Mouse (Mus musculus): ENCODE data around the gene Ifna15.
A peak's percentile ranks its signal among the peaks of the same experiment; 100 is the strongest.
"Not testable (repeated sequence)": the region's sequence is repeated elsewhere in the genome, so short reads cannot be mapped to it uniquely, and the experiment has no call there.

Gene Ifna15

DNA sequence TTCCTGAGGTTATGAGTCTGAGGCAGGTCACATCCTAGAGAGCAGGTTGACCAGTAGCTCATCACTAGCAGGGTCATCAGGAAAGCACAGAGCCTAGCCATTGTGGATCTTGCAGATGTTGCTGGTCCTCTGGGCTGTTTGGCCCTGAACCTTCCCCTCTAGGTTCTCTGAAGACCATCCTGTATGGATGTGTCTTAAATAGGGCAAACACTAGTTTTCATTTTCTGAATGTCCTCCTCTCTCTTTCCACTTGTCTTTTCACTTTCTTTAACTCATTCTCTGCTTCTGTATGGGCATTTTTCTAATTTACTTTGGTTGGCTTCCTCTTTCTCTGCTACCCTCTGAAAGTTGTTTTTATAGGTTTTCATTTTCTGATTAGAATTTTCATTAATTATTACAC, at the start of gene Ifna15:
Gene Ifna15, minus strand, starts transcription at position 101 of the 400 bp plus-strand sequence.
- DNase-seq = not testable (repeated sequence)

DNA sequence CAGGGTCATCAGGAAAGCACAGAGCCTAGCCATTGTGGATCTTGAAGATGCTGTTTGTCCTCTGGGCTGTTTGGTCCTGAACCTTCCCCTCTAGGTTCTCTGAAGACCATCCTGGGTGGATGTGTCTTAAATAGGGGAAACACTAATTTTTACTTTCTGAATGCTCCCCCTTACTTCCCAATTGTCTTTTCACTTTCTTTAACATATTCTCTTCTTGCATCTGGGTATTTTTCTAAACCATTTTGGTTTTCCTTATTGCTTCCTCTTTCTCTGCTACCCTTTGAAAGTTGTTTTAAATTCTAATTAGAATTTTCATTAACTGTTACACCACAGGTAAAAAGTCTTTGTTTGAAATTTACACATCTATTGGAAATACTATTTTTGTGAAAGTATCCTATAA, 45.2 kb upstream of the Ifna15 start, which contains the start of gene Ifna12:
Gene Ifna12, minus strand, starts transcription at position 101 of the 400 bp plus-strand sequence.
- DNase-seq = no peak

DNA sequence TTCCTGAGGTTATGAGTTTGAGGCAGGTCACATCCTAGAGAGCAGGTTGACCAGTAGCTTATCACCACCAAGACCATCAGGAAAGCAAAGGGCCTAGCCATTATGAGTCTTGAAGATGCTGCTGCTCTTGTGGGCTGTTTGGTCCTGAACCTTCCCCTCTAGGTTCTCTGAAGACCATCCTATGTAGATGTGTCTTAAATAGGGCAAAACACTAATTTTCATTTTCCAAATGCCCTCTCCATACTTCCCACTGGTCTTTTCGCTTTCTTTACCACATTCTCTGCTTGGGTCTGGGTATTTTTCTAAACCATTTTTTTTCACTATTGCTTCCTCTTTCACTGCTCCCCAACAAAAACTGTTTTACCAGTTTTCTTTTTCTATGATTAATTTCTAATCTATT, 34.2 kb upstream of the Ifna15 start, which contains the start of gene Ifna9:
Gene Ifna9, minus strand, starts transcription at position 101 of the 400 bp plus-strand sequence.
- DNase-seq = no peak

DNA sequence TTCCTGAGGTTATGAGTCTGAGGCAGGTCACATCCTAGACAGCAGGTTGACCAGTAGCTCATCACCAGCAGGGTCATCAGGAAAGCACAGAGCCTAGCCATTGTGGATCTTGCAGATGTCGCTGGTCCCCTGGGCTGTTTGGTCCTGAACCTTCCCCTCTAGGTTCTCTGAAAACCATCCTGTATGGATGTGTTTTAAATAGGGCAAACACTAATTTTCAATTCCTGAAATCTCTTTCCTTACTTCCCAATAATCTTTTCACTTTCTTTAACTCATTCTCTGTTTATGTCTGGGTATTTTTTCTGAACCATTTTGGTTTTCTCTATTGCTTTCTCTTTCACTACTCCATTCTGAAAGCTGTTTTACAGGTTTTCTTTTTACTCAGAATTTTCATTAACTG, 13.7 kb upstream of the Ifna15 start, which contains the start of gene Ifna14:
Gene Ifna14, minus strand, starts transcription at position 101 of the 400 bp plus-strand sequence.
- DNase-seq = no peak

DNA sequence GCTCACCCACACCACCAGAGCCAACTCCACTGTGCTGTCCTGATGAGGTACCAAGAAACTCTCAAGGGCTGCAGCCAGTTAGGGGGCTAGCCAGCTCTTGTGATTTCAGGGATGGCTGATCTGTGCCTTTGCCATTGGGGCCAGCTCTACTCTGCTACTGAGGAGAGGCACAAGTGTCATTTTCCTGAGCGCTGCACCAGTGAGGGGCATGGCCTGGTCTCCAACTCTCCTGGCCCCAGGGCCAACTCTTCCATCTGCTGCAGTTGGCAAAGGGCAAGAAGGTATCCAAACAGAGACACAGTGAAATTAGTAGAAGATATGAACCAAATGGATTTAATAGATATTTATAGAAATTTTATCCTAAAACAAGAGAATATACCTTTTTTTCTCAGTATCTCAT, 3.7 kb upstream of the Ifna15 start:
- DNase-seq = no peak

DNA sequence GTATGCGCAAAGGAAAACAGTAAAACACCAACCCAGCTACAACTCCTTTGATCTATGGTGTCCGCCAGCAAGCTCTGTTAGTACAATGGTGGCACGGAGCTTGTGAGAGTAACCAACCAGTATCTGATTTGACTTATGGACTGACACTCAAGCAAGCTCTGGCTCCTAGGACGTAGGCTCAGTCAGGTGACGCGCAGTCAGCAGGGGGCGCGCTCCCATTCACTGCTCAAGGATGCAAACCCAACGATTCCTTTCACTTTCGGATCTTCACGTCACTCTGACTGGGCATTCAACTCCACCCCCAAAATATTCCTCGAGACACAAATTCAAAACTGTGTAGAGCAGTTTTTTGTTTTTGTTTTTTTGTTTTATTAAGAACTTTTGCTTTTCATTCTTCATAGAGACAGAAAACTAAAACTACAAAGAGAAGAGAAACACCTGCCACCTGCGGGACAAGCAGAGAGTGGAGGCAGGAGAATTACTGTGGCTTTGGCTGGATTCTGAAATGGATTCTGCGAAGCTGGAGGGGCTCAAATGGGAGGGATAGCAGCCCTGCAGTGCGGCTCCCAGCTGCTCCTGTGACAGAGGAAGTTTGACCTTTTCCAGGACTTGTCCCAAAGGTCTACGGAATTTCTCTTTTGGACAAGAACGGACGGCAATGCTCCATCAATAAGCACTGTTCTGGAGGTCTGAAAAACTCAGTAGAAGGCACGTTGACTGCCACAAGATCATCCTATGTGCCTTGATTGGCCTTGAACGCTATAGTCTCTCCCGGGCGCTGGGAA, 7.7 kb downstream of the Ifna15 start:
- DNase-seq = peak; percentile 88

DNA sequence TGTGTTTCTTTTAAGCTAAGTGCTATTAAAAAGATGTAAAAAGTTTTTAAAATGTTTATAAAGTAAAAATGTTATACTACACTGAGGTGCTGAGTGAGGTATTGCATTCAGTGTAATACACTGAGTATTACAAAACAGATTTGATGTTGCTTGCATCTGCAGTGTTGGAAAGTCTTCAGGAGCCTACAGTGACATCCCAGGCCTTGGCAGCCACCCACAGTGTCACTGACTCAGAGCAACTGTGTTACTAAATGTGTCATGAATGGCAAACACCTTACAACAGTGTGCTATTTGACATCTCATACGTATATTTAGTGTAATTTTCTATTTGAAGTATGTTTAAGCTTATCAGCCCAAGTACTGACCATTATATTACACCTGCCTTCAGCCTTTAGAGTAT, 10.1 kb downstream of the Ifna15 start:
- no peak for DNase-seq

DNA sequence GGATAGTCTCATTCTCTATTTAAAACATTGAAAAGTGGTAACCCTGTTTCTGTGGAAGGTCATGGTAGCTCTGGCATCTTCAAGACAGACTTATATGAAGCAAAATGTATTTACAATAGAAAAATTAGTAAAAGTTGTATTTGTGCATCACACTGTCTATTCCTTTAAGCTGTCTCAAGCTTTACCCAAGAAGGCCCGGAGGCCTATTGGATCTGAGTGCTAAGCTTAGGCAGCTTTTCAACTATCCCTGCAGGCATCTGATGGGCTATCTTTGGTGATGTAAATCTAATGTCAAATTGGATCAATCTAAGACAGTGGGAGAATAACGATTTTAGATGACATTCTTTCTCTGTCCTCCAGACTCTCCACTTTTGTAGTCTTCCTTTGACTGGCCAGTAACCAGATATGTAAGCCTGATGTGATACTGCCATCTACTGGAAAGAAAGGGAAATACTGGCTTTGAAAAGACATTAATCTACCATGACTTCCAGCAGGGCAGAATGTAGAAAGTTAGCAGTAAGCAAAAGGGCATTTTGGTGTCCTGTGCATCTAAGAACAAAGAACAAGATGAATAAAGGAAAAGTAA, 14.3 kb downstream of the Ifna15 start:
- DNase-seq = no peak

DNA sequence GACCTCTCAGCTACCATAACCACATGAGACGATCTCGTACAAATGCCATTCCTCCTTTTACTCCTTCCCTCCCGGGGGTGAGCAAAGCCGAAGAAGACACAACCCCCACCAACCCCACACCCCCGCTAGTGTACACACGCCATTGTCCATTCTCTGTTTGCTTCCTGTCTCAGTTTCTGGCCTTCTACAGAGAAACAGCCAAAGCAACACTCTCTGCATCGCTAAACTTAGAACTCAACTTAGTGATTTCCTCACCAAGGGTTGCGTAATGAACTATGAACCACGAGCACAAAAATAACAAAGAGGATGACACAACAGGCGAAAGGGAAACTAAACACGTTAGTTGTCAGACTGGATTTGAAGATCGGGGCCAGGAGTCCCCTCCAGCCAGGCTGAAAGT, 20.7 kb downstream of the Ifna15 start:
- DNase-seq = no peak

DNA sequence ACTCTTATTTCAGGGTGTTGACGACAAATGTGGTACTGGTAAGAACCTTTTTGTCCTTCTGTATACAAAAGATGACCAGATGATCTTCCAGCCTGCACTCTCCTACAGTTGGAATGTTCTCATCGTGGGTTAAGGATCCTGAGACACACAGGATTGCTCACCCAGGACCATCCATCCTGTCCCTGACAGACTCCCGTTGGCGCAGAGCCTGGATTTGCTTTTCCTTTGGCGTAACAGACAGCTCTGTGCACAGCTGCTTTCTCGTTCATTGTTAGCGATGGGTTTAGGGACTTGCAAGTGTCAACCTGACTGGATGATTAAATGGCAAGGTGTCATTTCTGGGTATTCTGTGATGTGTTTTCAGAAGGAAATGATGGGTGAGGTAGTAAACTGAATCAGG, 21.4 kb downstream of the Ifna15 start:
- DNase-seq = peak; percentile 55

DNA sequence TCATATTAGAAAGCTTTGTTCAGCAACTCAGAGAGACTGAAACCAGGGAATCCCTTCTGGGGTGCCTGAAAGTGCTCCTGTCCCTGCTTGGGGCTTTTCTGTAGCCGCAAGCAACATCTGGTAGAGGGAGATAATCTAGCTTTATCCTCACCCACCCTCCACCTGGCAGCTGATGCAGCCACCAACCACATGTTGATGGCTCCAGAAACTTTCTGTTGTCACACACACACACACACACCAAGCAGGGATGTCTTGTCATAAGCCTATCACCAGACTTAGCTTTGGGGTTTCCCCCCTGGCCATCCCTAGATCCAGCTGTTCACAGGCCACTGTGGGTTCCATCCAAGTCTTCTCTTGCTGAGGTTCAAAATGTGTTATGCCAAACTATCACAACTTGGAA, 22.3 kb downstream of the Ifna15 start:
- no peak for DNase-seq

DNA sequence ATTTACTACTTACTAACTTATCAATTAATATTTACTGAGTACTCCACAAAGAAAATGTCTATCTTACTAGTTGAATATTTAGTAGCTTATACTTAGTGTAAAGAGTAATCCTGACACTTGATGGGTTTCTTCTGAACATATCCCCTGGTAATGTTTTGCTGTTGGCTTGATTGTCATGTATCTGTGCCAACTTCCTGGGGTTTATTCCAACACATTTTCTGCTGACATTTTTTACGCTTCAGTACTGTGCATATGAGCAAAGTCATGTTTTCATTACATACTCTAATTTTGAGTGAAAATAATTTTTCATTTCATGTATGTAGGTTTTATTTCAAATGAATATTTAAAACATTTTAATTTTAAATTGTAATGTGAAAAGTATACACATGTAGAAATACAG, 23.1 kb downstream of the Ifna15 start:
- DNase-seq = no peak

DNA sequence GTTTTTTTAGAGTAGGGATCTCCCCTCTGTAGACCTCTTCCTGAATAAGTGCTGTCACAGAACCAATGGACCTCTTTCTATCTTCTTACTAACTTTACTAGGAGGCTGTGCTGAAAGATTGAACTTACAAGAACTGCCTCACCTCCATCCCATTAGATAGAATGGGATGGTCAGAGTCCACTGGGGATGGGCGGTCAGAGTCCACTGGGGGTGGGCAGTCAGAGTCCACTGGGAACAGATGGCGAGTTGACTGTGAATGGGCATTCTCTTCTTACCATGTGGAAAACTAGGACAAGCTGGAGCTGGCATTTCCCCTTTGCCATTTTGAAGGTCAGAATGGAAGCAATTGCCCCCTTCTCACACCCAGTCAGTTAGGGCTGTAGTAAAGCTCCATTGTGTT, 24.5 kb downstream of the Ifna15 start:
- DNase-seq = no peak

DNA sequence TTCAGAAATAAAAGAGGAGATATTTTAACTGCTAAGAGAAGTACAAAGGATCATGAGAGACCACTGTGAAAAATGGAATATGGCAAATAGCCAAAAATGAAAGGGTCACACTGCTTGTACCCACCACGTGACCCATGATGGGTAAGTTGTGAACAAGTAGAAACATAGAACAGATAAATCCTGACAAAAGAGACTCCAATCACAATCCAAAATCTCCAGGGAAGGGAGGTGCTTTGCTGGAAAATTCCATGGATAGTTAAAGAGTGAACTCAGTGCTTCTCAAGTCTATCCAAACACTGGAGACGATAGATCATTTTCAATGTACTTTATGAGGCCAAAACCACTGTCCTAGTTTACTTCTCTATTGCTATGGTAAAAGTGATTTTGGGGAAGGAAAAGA, 27.2 kb downstream of the Ifna15 start:
- no peak for DNase-seq

DNA sequence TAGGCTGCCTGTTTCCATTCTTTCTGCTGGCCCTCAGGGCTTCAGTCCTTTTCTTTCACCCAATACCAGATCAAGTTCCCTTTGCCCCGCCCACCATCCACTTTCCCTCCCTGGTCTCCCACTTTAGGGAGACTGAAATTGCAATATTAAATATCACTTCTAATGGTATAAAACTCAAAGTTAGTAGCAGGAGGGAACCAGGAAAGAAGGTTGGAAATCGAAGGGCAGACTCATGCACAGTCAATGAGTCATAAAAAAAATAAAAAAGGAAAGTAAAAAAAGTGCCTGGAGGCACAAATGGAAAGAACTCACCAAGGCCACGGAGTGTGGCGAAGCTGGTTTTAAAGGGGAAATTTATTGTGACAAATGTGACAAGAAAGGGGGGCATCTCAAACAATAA, 27.8 kb downstream of the Ifna15 start:
- DNase-seq = no peak

DNA sequence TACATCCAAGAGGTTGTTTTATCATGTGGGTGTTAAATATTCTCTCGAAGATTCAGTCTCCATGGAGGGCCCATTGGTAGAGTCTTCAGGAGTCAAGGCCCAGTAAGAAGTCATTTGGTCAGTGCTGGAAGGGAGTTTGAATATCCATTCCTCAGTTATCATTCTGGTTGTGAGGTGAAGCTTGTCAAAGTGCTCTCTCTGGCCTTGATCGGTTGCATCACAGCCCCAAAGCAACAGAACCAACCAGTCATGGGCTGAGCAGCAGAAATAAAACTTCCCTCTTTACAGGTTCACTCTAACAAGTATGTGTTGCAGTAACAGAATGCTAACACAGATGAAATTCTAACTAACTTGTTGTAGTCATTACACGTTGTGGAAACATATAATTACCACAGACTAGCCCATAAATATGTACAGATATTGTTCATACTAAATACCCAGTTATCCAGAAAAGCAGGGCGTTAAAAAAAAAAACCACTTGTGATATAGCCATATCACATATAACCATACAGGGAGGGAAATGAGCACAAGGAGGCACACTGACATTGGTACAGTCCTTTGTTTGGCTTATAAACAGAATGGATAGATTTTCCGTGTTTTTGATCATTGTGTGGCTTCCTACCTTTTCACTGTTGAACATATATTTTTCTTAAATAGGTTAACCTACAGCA, 31.5 kb downstream of the Ifna15 start:
- DNase-seq = no peak

DNA sequence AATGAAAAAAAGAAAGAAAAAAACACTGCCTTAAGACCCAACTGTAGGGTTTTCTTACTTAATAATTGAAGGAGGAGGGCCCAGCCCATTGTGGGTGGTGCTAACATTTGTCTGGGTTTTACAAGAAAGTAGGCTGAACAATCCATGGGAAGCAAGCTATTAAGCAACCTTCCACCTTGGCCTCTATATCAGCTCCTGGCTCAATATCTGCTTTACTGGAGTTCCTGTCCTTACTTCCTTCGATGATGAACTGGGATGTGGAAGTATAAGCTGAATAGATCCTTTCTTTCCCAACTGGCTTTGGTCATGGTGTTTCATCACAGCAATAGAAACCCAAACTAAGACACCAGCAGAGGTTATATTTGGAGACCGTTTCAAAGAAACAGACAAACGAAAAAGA, 32.7 kb downstream of the Ifna15 start:
- no peak for DNase-seq

DNA sequence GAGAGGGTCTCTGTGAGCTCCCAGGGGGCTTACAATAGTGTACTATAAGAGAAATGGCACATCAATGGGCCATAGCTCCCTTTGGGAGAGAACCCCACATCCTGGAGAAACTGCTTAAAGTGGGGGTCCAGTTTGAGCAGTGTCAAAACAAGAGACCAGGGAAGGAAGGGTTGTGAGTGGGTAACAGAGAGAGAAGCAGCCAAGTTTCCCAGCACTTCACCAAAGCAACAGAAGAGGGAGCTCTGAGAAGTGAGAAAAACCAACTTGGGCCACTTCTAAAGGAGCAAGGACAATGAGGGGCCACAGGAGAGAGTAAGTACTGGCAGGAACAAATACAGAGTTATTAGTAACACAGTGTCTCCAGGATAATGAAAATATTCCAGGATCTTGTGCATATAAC, 34.8 kb downstream of the Ifna15 start:
- peak; percentile 42 for DNase-seq

DNA sequence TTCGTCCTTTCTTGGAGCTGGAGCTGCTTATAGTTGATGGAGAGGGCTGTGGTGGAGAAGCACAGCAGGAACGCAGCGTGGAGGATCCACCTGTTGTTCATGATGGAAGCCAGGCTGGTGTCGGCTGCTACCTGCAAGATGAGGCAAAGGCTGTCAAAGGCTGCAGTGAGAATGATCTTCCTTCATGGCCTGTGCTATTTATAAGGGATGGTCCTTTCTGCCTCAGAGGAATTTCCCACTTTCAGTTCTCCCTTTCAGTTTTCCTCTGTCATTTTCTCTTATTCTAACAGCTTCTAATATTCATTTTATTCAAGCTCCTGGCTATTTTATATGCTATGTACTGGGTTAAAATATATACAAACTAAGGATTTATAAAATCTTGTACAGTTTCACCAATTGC, 35.4 kb downstream of the Ifna15 start, which contains the start of gene Ifnb1:
Gene Ifnb1, minus strand, starts transcription at position 101 of the 400 bp plus-strand sequence.
- no peak for DNase-seq

DNA sequence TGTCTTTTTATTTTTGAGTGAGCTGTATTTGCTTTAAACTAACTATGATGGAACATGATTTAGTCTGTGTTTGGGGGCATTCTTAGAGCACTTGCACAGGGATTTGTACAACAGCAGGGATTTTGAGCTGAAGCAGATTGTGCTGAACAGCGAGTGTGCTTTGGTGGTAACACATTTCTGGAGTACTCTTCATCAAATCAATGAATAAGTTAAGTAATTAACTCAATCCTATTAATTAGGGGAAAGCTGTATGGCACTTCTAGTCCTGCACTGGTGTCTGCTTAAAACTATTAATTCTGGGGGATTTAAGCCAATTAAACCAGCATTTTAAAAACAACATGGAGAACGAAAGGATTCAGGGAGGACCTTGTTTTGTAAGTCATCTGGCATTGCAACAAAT, 40.1 kb downstream of the Ifna15 start:
- DNase-seq = no peak

DNA sequence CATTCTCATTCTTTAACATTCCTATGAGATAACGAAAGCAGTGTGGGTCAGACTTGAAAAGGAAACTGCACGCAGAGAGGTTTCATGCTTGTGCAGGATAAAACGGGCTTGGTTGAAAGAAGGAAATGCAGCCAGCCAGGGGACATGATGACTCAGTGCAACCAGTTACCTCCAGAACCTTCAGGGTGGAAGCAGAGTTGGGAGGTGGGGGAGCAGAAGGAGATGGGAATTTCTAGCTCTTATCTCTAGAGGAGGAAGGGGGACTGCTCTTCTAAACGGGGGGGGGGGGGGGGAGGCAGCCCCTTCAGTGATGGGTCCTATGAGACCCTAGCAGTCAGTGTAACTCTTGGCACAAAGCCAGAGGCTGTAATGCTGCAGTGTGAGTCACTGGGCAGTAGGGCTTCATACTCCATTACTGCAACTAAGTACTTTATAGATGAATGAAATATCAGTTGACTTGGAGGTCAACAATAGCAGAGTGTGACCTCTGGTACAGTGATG, 42.3 kb downstream of the Ifna15 start:
- DNase-seq = peak; percentile 55

DNA sequence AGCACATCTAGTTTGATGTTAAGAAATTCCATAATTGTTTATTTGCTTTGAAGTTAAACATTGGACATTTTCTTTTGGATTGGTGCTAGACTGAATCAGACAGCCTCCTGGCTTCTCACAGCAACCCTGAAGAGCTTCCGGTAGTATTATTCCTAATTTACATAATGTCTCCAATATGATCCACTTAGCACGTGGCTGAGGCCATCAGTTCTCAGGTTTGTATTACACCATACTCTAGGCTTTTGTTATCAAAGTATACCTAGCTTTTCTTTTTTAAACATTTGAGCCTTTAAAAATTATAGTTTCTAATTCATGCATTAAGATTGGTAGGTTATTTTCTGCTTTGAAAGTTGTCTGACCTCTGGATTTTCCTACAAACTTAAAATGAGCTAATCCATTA, 42.8 kb downstream of the Ifna15 start:
- no peak for DNase-seq

DNA sequence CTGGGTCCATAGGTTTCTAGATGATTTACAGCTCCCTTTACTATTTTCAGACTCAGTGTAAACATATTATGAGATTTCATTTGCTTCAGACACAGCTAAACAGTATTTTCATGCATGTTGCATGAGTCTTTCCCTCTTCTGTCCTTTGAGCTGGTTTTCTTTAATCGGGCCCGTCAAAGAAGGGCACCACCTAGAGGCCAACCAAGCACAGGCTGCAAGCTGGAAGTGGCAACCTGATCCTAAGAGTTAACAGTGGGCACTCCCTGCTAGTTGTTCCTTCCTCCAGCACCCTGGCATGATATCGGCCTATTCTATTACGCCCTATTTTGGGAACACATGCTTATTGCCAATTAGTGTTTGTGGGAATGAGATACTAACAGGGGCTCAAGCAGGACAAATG, 43.6 kb downstream of the Ifna15 start:
- peak; percentile 75 for DNase-seq

DNA sequence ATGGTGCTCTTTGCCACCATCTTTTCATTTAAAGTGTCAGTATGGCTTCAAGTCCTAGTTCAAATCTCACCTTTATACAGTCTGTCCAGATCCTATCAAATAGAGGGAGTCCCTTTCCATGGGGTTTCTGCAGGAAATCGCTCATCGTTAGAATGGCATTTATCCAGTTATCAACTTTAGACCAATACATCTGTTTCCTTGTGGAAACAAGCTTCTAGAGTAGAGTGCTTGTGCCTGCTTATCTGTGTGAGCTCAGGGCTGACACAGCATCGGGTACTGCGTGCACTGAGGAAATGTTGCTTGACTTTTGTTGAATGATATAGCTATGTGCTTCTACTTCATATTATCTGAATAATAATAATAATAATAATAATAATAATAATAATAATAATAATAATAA, 44.3 kb downstream of the Ifna15 start:
- no peak for DNase-seq
